Mouse (Mus musculus) spleen, adult 2 months (tissue): ENCODE results near the gene Tbxas1.

ENCODE experiments used
- CTCF ChIP-seq: fragments of 200-500 bp; IDR thresholded peaks from 2 replicates; pipeline ENCODE4 v1.5.1; 2011; ENCODE audit warnings: mild to moderate bottlenecking, inconsistent platforms; ENCODE audit not compliant: insufficient read depth, insufficient read length, insufficient replicate concordance; ENCODE audit errors: extremely low read depth
- POLR2A ChIP-seq: fragments of 200-500 bp; IDR thresholded peaks from 2 replicates; pipeline ENCODE4 v1.6.1; 2011; ENCODE audit warnings: low read depth, low read length, inconsistent platforms

DNA sequence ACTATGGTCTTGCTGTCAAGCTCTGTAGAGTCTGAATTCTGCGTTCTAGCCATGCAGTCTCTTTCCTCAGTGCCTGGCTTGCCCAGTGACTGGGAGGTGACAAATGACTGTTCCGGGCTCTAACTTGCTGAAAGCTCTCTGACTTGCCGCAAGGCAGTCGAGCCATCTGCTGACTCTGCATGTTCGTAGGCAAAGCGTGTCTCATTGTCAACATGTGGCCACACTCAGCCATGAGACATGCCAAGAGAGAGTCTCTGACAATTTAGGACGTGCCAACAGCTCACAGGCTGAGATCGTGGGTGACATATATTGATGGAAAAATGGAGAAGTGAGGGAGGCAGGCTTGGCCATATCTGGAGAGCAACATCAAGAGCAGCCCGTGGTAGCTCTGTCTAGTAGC is 37.6 kb downstream of the Tbxas1 start:
- TF ChIP-seq CTCF, result no peak
- no peak for TF ChIP-seq POLR2A
